Mouse (Mus musculus): ENCODE measurements around the gene Prap1. TPM values are rescaled to one million over a fixed set of nuclear protein-coding genes. Genes with fewer than 3 reads are reported as not detected.

Prap1 gene
- total and polyA plus RNA-seq, 2 experiments from 2014 or later: 0.33 TPM; not detected in 1

- Histone ChIP-seq H3K27me3 (ENCODE audit: control insufficient read depth, insufficient read depth, low read length) (peaks cover 45% of the 10 kb centered on the region), H3K4me2 (ENCODE audit: low read depth, low read length) (no peak overlapping the region), H3K9ac (replicated peaks; ENCODE audit: low read depth, low read length) (no peak overlapping the region), H3K36me3 (replicated peaks; ENCODE audit: control insufficient read depth, insufficient read depth, low read length) (no peaks in the 10 kb centered on the region), H3K27ac (ENCODE audit: low read depth) (no peak overlapping the region), H3K4me1 (ENCODE audit: control insufficient read depth, insufficient read depth) (no peaks in the 10 kb centered on the region), H3K4me3 (ENCODE audit: low read depth, low read length) (no peak overlapping the region), H3K9me3 (replicated peaks; ENCODE audit: control insufficient read depth, low read length) (no peaks in the 10 kb centered on the region)
- ATAC-seq (ENCODE audit: insufficient read depth, low read depth): no peak
- 6% methylated on average over 5 of the region's 5 CpGs for WGBS
- peak; percentile 32 for DNase-seq (ENCODE audit: low spot score)
- TF ChIP-seq CTCF (IDR thresholded peaks at IDR 0.05; ENCODE audit: low read depth) (peak; percentile 84), EP300 (IDR thresholded peaks at IDR 0.05; ENCODE audit: low read depth) (no peak)
These were observed 14.5 kb upstream of the Prap1 start for GRCm38 (mm10) chr7:140078711-140079110.

- no peak for TF ChIP-seq EP300 (IDR thresholded peaks at IDR 0.05; ENCODE audit: low read depth)
- no peak for TF ChIP-seq CTCF (IDR thresholded peaks at IDR 0.05; ENCODE audit: low read depth)
- peak overlapping the region; percentile 4; the same call in 1 of the 2 replicates for H3K4me2 ChIP-seq (ENCODE audit: low read depth, low read length)
- H3K4me3 ChIP-seq (ENCODE audit: low read depth, low read length): 0 out of 2 replicates have a peak overlapping the region, but pooled peaks have one; percentile 6
- no peak overlapping the region for H3K9ac ChIP-seq (replicated peaks; ENCODE audit: low read depth, low read length)
- no peak overlapping the region for H3K27ac ChIP-seq (ENCODE audit: low read depth)
- WGBS: 5% methylated on average over 24 of the region's 24 CpGs
- no peaks in the 10 kb centered on the region for H3K36me3 ChIP-seq (replicated peaks; ENCODE audit: control insufficient read depth, insufficient read depth, low read length)
- ATAC-seq (ENCODE audit: insufficient read depth, low read depth) (peak; percentile 27; the same call in 1 of the 2 replicates), DNase-seq (ENCODE audit: low spot score) (peak; percentile 28)
- H3K9me3 ChIP-seq (replicated peaks; ENCODE audit: control insufficient read depth, low read length): no peaks in the 10 kb centered on the region
- peaks cover 45% of the 10 kb centered on the region for H3K27me3 ChIP-seq (ENCODE audit: control insufficient read depth, insufficient read depth, low read length)
- no peaks in the 10 kb centered on the region for H3K4me1 ChIP-seq (ENCODE audit: control insufficient read depth, insufficient read depth)
These were observed 12.6 kb upstream of the Prap1 start for GRCm38 (mm10) chr7:140080503-140081156.

GRCm38 (mm10) chr7:140081408-140082241 is 11.6 kb upstream of the Prap1 start:
- Histone ChIP-seq H3K36me3 (replicated peaks; ENCODE audit: control insufficient read depth, insufficient read depth, low read length) (no peaks in the 10 kb centered on the region), H3K27ac (ENCODE audit: low read depth) (no peak overlapping the region), H3K9ac (replicated peaks; ENCODE audit: low read depth, low read length) (no peak overlapping the region), H3K9me3 (replicated peaks; ENCODE audit: control insufficient read depth, low read length) (no peaks in the 10 kb centered on the region), H3K27me3 (ENCODE audit: control insufficient read depth, insufficient read depth, low read length) (peaks cover 45% of the 10 kb centered on the region), H3K4me2 (ENCODE audit: low read depth, low read length) (no peak overlapping the region), H3K4me3 (ENCODE audit: low read depth, low read length) (no peak overlapping the region), H3K4me1 (ENCODE audit: control insufficient read depth, insufficient read depth) (no peaks in the 10 kb centered on the region)
- ATAC-seq (ENCODE audit: insufficient read depth, low read depth) (no peak), DNase-seq (ENCODE audit: low spot score) (no peak)
- TF ChIP-seq CTCF (IDR thresholded peaks at IDR 0.05; ENCODE audit: low read depth) (no peak), EP300 (IDR thresholded peaks at IDR 0.05; ENCODE audit: low read depth) (no peak)
- 20% methylated on average over 20 of the region's 20 CpGs for WGBS

- peak; percentile 21 for TF ChIP-seq CTCF (IDR thresholded peaks at IDR 0.05; ENCODE audit: low read depth)
- TF ChIP-seq EP300 (IDR thresholded peaks at IDR 0.05; ENCODE audit: low read depth): no peak
- no peak within 1 kb of the TSS for H3K27ac ChIP-seq (ENCODE audit: low read depth)
- no peak within 1 kb of the TSS for H3K9ac ChIP-seq (replicated peaks; ENCODE audit: low read depth, low read length)
- WGBS: 10% methylated on average over 18 of the region's 18 CpGs
- no peak within 1 kb of the TSS for H3K4me3 ChIP-seq (ENCODE audit: low read depth, low read length)
- ATAC-seq (ENCODE audit: insufficient read depth, low read depth) (no peak), DNase-seq (ENCODE audit: low spot score) (no peak)
- no peaks in the 10 kb centered on the region for H3K9me3 ChIP-seq (replicated peaks; ENCODE audit: control insufficient read depth, low read length)
- H3K36me3 ChIP-seq (replicated peaks; ENCODE audit: control insufficient read depth, insufficient read depth, low read length): no peaks in the 10 kb centered on the region
- no peaks in the 10 kb centered on the region for H3K4me1 ChIP-seq (ENCODE audit: control insufficient read depth, insufficient read depth)
- H3K4me2 ChIP-seq (ENCODE audit: low read depth, low read length): no peak within 1 kb of the TSS
- peaks cover 45% of the 10 kb centered on the region for H3K27me3 ChIP-seq (ENCODE audit: control insufficient read depth, insufficient read depth, low read length)
These were observed 10.9 kb upstream of the Prap1 start, which contains the start of gene Caly for GRCm38 (mm10) chr7:140082242-140082678. TSS of gene Caly (minus strand) at chr7:140082548.

- Histone ChIP-seq H3K4me2 (ENCODE audit: low read depth, low read length) (no peak overlapping the region), H3K9me3 (replicated peaks; ENCODE audit: control insufficient read depth, low read length) (no peaks in the 10 kb centered on the region), H3K9ac (replicated peaks; ENCODE audit: low read depth, low read length) (no peak overlapping the region), H3K27me3 (ENCODE audit: control insufficient read depth, insufficient read depth, low read length) (no peaks in the 10 kb centered on the region), H3K4me3 (ENCODE audit: low read depth, low read length) (no peak overlapping the region), H3K36me3 (replicated peaks; ENCODE audit: control insufficient read depth, insufficient read depth, low read length) (no peaks in the 10 kb centered on the region), H3K4me1 (ENCODE audit: control insufficient read depth, insufficient read depth) (peaks cover 9% of the 10 kb centered on the region), H3K27ac (ENCODE audit: low read depth) (no peak overlapping the region)
- ATAC-seq (ENCODE audit: insufficient read depth, low read depth) (no peak), DNase-seq (ENCODE audit: low spot score) (no peak)
- TF ChIP-seq EP300 (IDR thresholded peaks at IDR 0.05; ENCODE audit: low read depth) (no peak), CTCF (IDR thresholded peaks at IDR 0.05; ENCODE audit: low read depth) (no peak)
- 74% methylated on average over 10 of the region's 10 CpGs for WGBS
These were observed 2.6 kb upstream of the Prap1 start for GRCm38 (mm10) chr7:140090601-140091000.
